Mouse (Mus musculus) cerebellum, postnatal 14 days (tissue): Measurements from ENCODE around the gene Obscn.

Experiments used
- DNase-seq, 2 experiments: peaks; one replicate each; pipeline ENCODE4 v3.0.0; 2021; ENCODE audit warnings: mixed read lengths in 2 of 2

Obscn gene

DNA sequence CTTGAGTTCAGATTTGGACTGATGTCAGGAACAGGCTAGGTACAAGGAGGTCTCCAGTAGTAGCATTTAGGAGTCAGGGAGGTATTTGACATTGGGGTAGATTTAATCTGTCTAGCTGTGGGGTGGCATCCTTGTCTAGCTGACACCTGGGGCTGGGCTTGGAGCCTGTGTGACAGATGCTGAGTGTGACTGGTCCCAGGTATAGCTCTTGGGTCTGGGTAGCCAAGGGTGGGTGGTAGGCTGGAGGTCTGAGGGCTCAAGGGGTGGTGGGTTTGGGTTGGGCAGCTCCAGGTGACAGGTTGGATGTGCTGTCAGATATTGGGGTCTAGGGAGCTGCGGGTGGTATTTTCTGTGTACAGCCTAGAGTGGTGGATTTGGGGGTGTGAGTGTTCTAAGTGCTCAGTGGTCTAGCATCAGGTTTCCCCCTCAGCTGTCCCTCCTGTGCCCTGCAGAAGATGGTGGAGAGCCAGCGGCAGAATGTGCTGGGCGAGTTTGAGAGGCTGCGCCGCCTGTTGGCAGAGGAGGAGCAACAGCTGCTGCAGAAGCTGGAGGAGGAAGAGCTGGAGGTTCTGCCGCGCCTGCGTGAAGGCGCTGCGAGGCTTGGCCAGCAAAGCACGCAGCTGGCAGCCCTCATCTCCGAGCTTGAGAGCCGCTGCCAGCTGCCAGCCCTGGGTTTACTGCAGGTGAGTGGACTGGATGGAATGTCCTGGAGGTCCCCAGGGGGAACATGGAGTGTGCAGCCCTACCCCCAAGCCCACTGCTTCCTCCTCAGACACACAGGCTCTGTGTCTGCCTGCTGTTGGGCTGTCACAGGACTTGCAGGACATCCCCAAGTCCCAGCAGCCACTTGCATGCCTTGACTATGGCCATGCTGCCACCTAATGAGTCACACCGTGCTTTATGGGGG is 154.4 kb downstream of the Obscn start:
- peak; percentile 39 to 63 for DNase-seq

DNA sequence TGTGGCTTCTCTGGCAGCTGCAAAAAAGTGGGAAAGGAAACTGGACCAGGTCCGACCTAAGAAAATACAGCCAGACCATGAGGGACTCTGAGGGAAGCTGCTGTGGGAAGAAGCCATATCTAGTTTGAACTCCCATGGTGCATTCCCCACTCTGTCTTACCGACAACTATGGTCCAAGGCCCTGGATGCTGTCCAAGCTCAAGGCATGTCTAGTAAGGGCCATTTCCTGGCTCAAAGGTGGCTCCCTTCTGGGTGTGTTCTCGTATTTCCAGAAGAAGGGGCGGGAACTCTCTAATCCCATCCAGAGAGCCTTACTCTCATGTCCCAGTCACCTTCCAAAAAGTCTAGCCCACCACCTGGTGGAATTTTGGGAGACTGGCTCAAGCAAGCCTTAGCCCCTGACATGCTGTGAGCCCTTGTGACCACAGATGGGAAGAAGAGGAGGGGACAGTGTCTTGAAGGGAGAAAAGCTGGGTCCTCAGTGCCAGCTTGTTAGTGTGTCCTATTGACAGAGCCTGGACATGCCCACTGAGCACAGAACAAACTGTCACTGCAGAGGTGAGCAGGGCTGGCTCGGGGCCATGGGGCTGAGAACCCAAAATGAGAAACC is 155.7 kb downstream of the Obscn start:
- DNase-seq, result peak in 1 of 2 experiments; percentile 58

DNA sequence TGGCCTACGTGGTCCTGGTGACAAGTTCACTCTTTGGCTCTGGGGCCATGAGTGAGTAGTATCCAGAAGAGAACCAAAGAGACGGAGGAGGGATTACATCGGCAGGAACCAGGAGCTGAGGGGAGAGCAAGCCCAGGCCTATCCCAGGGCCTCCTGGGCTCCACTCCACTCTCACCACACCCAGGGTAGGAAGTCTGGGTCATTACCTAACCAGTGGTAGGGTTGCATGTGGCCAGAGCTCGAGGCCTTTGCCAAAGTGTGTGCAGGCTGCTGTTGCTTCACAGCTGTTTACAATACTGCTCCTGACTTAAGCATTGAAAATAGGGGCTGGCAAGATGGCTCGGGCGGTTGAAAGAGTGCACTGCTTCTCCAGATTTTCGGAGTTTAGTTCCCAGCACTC is 156.5 kb downstream of the Obscn start:
- no peak for DNase-seq

DNA sequence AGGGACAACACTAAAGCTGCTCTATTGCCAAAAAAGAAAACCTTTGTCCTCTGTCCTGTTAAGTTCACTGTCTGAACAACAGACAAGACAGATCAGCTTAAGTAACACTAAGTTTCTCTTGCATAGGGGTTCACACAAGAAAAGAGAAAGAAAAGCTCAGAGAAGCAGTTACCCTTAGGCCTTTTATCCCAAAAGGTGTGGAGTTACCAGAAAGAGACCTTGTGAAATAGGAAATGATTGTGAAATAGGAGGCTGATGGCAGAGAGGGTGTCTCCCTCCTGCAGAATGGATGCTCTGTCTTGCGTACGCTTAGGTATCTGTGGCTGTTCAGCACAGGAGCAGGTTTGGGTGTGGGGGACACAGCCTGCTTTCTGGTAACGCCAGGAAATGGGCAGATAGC is 157.0 kb downstream of the Obscn start:
- DNase-seq, result no peak

DNA sequence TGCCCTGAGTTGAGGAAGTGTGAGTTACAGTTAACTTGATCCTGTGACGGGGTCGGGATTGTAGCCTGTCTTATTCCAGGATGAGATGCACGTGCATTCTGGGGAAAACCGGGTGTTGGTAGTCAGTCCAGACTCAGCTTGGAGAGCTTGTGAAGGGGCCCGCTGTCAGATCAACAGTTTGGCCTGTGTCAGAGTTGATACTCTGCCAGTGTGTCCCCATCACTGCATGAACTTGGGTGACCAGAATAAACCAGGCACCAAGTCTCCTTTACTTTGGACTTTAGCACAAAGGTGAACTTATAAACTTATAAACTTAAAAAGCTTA is 157.5 kb downstream of the Obscn start:
- no peak for DNase-seq

DNA sequence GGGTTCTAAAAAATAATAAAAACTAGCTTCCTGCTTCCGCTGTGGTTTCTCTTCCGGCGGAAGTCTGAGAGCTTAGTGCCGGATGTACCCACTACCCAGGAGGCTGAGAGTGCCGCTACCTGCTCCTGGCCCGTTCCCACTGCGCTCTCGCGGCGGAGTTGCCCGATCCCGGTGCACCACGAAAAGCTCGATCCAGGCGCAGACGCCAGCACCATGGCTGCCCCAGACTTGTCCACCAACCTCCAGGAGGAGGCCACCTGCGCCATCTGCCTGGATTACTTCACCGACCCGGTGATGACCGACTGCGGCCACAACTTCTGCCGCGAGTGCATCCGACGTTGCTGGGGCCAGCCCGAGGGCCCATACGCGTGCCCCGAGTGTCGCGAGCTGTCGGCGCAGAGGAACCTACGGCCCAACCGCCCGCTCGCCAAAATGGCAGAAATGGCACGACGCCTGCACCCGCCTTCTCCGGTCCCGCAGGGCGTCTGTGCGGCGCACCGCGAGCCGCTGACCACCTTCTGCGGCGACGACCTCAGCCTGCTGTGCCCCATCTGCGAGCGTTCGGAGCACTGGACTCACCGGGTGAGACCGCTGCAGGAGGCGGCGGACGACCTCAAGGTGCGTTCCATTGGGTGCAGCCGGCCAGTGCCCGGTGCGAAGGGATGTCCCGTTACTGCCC is 158.0 kb downstream of the Obscn start, which contains the start of gene Trim11:
Gene Trim11, plus strand, starts transcription at position 67 of the 679 bp plus-strand sequence.
- peak; percentile 69 to 73 for DNase-seq

DNA sequence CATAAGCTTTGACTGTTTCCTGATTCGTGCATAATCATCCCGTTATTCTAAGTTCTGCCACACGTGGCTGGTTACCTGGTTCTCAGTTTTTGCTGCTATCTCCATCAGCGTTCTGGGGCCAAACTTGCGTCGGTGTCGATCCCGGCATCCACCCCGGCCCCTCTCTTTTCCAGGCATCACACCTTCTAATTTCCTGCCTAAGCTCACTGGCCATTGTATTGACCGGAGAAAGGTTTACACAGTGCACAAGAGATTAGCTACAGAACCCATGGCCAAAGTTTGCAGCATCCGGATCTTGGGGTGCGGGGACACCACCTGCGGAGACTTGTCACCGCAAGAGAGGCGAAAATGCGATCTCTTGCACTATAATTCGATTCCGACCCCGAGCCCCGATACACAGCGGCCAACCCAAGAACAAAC is 158.6 kb downstream of the Obscn start:
- DNase-seq, result no peak

DNA sequence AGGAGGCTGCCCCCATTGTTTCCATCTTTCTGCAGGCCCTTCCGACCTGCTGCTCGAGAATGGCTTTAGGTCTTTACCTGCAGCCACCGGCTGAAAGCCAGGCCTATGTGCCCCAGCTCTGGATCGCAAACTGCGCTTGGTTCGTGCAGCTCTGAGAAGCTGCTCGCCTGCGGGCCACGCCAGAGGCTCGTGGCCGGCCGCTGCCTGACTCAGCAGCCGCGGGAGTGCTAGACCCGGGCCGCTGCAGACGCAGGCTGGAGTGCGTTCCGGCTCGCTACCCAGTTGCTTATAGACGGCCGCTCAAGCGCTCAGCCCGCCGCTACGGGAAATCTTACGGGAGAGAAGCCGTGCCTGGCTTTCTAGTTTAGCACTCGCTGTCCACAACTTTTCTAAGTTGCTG is 159.1 kb downstream of the Obscn start:
- no peak for DNase-seq

DNA sequence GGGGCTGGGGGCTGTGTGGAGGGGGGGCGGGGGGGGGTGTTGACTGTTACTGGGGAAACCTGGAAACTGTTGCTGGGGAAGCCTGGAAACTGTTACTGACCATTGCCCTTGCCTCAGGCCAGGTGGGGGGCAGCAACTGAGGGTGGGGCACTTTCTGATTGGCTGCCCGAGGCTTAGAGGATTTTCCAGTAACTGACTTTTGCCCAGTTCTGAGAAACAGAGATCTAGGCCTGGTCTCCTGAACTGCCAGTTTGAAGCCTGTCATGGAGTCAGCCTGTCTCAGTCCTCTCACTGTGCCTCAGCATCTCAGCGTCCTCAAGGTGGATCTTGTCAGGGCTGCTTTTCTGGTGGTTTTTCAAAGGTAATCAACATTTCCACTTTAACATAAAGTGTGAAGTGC is 161.8 kb downstream of the Obscn start:
- DNase-seq, result no peak

DNA sequence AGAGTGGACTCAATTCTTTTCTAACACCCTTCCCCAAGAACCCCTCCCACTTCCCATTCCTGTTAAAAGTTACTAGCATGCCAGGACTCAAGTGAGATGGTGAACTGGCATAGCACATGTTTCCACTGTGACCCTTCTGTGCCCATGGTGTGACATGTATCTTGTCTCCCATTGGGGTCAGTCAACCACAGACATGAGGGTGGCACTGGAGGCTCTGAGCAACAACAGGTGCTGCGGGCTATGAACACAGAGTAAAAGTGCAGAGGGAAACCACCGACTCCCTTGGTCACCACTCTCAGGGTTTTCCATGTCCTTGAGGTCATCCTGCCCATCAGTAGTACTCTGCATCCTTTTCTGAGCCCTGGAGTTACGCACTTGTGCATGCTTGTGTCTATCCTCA is 164.4 kb downstream of the Obscn start:
- DNase-seq, result no peak

DNA sequence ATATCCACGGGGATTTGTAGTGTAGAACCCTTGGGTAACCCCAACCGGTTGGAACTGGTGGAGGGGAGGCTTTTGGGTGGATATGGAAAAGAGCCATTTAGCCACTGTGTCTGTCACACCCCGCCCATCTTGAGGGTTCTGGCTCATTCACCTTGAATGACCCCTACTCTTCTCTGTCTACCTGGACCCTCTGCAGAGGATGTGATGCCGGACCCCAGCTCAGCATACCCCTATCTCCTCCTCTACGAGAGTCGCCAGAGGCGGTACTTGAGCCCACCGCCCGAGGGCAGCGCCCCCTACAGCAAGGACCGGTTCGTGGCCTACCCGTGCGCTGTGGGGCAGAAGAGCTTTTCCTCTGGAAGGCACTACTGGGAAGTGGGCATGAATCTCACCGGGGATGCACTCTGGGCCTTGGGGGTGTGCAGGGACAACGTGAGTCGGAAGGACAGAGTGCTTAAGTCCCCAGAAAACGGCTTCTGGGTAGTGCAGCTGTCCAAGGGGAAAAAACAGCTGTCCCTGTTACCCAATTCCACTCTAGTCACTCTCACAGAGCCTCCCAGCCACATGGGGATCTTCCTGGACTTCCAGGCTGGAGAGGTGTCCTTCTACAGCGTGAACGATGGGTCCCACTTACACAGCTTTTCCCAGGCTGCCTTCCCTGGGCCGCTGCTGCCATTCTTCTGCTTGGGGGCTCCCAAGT is 165.2 kb downstream of the Obscn start:
- DNase-seq, result no peak

DNA sequence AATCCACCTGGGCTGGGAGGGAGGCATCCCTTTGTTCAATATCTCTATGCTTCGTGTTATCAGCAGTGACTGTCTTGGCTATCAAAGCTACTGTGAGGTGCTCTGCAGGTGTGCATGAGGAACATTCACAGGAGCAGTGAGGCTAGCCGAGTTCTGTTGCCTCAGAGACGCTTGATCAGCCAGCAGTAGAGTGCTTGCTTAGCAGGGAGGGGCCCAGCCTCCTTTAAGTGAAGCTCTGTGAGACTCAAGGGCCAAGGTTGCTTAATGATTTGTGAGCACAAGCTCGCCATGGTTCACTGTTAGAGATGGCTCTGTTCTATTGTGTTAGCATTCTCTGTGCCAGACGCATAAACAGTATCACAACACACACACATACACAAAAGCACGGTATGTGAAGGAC is 166.5 kb downstream of the Obscn start:
- DNase-seq, result no peak

DNA sequence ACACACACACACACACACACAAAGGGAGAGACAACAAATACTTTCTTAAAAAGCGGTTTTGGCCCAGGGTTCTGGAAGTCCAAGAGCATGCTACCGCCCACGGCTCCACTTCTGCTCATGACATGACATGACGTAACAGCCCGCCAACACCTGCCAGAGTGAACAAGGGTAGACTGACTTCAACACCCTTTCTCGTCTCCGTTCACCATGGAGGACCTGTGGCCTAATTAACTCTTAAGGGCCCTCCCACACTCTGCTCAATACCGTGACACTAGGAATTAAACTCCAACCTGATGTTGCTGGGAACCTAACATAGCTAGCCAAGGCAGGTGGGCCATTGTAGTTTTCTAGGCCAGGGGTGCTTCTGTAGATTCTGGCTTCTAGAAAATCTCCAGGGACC is 167.2 kb downstream of the Obscn start:
- no peak for DNase-seq

DNA sequence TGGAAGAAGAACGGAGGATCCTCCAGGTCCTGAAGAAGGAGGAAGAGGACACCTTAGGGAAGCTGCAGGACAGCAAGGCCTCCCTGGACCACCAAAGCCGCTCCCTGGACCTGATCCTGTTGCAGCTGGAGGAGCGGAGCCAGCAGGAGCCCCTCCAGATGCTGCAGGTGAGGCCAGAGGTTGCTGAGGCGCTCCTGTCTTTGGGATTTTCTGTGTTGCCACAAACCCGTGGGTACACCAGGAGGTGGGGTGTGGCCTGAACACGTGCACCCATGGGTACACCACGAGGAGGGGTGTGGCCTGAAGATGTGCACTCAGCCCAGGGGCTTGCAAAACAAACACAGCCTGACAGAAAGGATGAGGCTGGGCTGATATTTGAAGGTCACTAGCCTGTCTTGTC is 167.7 kb downstream of the Obscn start:
- DNase-seq, result no peak

DNA sequence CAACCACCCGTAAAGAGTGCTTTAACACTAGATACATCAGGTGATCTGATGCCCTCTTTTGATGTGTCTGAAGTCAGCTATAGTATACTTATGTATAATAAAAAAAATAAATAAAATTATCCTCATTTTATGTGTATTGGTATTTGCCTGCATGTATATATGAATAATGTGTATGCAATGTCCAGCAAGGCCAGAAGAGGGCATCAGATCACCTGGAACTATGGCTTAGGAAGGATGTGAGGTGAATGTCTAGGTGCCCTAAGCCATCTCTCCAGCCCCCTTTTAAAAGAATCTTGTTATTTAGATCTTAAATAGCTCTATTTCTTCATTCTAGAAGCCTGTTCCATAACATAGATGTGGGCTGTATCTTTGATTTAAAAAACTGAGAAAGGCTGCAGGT is 168.9 kb downstream of the Obscn start:
- DNase-seq, result peak; percentile 61 to 71

DNA sequence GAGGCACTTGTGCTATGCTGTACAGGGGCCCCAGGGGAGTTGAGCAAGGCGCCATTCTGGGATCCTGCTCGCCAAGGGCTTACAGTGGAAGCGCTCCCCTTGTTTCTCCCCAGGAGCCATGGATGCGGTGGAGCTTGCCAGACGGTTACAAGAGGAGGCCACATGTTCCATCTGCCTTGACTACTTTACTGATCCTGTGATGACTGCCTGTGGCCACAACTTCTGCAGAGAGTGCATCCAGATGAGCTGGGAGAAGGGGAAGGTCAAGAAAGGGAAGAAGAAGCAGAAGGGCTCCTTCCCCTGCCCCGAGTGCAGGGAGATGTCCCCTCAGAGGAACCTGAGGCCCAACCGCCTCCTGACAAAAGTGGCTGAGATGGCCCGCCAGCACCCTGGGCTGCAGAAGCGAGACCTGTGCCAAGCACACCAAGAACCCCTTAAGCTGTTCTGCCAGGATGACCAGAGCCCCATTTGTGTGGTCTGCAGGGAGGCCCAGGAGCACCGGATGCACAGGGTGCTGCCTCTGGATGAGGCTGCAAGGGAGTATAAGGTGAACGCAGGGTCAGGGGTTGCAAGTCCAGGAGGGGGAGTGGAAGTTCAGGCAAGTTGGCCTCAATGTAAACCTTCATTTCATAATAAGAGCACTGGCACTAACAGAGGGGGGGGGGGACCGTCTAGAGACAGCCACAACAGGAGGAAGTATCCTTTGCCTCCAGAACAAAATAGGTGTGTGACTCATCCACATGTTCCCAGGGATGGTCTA is 171.0 kb downstream of the Obscn start:
- DNase-seq, result no peak

DNA sequence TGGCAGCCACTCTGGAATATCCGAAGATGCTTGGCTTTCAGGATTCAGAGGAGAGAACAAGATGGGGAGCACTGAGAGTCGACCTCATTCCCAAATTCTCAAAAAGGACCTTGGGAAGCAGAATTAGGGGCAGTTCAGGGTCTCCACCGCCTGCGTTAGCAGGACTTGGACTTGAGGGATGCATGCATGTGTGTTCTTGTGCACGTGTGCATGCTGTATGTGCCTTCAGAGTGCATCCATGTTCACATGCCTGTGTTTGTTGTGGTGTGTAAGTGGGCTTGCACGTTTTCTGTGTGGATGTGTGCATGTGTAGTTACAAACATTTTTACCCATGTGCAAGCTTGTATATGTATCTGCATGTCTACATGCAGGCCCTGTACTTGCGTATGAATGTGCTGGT is 172.0 kb downstream of the Obscn start:
- no peak for DNase-seq

DNA sequence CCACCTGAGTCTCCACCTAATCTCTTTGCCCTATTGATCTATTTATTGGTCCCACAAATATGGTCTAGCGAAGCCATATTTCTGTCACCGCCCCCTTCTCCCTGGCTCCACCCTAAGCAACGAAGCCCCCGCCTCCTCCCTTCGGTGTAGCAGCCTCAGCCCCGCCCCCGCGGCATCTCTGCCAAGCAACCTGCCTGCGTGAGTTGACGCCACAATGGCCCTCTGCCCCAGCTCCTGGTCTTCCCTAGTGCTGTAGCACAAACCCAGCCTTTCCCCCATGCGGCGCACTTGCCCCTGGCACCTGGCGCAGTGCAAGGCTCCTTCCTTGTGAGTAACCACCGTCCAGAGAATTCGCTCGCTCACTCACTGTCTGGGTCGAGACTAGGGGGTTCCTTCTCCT is 172.7 kb downstream of the Obscn start:
- peak; percentile 63 to 81 for DNase-seq

DNA sequence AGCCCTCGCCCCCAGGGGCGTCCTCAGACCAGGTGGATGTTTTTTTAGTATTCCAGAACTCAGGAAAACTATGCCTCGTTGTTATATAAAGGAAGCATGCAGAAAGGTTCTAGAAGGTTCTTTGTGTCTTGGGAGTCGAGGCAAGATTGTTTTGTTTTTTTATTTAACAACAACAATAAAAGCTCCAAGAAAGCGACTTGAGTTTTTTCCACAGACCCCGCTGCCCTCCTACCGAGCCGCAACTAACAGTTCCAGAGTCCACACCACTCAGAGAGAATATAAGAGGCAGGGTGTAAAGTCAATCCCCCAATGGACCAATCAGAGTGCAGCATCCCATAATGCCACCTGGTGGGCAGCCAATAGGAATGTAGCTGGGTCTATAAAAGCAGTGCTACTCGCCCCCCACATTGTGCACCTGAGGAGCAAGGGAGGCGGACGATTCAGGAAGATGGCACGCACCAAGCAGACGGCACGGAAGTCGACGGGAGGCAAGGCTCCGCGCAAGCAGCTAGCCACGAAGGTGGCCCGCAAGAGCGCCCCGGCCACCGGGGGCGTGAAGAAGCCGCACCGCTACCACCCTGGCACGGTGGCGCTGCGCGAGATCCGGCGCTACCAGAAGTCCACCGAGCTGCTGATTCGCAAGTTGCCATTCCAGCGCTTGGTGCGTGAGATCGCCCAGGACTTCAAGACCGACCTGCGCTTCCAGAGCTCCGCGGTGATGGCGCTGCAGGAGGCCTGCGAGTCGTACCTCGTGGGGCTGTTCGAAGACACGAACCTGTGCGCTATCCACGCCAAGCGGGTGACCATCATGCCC is 174.6 kb downstream of the Obscn start:
- DNase-seq, result peak; percentile 27 to 53

DNA sequence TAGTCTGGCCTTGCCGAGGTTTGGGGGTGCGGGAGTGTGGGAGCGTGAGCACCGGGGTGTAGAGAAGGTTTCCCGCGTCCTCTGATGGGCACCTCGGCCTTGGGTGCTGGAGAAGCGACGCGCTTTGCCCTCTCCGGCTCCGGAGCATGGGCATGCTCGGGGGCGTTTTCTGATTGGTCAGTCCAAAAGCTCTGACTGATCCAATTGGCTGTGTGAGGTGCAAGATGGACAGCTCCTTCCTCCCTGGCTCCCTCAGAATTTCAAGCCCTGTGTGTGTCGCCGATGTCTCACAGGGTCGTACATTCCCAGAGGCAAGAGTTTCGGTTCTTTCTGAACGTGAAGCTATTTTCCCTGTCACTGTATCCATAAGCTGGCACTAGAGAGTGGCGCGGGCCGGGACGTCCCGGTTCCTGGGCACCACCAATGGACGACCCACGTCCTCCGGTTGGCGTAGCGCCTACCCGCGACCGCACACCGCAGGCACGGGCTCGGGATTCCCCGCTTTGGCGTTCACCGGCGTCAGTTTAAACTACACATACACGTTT is 176.2 kb downstream of the Obscn start:
- peak; percentile 87 to 88 for DNase-seq

DNA sequence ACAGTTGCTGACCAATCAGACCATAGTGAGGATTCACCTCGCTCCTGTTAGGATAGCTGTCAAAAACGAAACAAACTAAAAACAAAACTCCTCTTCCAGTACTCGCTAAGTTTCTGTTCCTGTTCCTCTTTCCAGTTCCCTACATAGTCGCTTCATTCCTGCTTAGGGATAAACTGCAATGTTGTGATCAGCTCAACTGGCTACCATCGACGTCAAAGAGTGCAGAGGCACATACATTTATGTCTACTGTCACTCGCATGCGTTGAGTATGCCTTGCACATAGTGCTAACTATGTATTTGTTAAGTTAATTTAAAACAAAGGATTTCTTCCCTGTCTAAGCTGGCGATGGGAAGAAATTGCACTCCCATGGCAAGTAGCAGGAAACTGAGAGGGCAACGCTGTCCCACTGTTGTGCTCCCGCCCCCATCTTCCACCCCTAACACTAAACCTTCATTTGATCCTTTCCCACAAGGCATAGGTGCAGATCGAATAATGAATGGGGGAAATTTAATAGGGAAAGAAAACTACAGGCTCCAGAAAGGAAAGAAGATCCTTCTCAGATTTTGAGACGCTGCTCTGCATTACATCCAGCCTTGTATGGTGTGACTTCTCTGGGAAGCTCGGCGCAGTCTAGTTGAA is 176.9 kb downstream of the Obscn start:
- DNase-seq, result no peak
